Mouse (Mus musculus): ENCODE measurements around the gene 4930544D05Rik. TPM values are rescaled to one million over a fixed set of nuclear protein-coding genes. Genes with fewer than 3 reads are reported as not detected.

The 4930544D05Rik gene
- polyA plus RNA-seq, 1 experiment from 2014 or later = not detected

DNA sequence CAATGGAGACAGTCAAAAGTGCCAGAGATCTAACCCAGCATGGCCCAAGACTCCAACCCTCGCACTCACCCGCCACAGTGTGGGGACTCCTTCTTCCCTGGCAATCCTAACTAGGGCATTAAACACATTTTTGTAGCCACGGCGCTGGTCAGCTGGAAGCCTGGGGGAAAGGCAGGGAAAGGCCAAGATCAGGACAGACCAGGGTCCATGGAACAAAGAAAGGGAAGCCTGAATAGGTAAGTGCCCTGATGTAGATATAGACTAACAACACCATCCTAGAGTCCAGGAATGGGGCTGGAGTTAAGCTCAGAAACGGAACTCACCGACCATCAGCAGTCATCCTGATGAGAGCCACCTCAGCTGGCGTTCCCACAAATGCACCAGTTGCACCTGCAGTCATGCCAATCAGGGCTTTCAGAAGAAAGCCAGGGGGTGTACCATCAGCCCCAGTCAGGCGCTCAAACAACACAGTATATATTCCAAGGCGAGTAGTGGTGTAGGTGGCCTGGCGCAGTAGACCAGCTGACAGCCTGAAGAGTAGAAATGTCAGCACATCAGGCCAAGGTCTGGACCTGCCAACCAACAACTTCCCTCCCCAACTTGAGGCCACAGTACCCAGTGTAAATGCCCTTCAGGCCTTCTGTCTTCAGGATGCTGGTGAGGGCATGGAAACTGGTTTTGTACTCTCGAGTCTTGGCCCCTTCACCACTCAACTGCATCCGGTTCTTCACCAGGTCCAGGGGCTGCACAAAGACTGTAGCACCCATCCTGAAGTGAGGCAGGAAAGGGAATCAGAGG is 30.0 kb downstream of the 4930544D05Rik start:
- Histone ChIP-seq H3K4me1 (peaks cover 40% of the 10 kb centered on the region), H3K4me2 (peak overlapping the region; percentile 88), H3K4me3 (peak overlapping the region; percentile 66), H3K9me3 (no peaks in the 10 kb centered on the region), H3K9ac (peak overlapping the region; percentile 87), H3K27me3 (no peaks in the 10 kb centered on the region), H3K36me3 (peaks cover 37% of the 10 kb centered on the region), H3K27ac (peak overlapping the region; percentile 91)
- ATAC-seq (ENCODE audit: borderline replicate concordance, extremely low read depth, low FRiP score, low TSS enrichment) = no peak
- WGBS = 83% methylated on average over 12 of the region's 12 CpGs

- H3K4me2 ChIP-seq = peak overlapping the region; percentile 88
- H3K9ac ChIP-seq = peak overlapping the region; percentile 87
- peak overlapping the region; percentile 66 for H3K4me3 ChIP-seq
- peak overlapping the region; percentile 91 for H3K27ac ChIP-seq
- no peak for ATAC-seq (ENCODE audit: borderline replicate concordance, extremely low read depth, low FRiP score, low TSS enrichment)
- 16% methylated on average over 3 of the region's 3 CpGs for WGBS
- no peaks in the 10 kb centered on the region for H3K27me3 ChIP-seq
- H3K36me3 ChIP-seq = peaks cover 43% of the 10 kb centered on the region
- H3K4me1 ChIP-seq = peaks cover 46% of the 10 kb centered on the region
- no peaks in the 10 kb centered on the region for H3K9me3 ChIP-seq
Observed at GRCm38 (mm10) chr11:70646259-70646555, 30.6 kb downstream of the 4930544D05Rik start.

DNA sequence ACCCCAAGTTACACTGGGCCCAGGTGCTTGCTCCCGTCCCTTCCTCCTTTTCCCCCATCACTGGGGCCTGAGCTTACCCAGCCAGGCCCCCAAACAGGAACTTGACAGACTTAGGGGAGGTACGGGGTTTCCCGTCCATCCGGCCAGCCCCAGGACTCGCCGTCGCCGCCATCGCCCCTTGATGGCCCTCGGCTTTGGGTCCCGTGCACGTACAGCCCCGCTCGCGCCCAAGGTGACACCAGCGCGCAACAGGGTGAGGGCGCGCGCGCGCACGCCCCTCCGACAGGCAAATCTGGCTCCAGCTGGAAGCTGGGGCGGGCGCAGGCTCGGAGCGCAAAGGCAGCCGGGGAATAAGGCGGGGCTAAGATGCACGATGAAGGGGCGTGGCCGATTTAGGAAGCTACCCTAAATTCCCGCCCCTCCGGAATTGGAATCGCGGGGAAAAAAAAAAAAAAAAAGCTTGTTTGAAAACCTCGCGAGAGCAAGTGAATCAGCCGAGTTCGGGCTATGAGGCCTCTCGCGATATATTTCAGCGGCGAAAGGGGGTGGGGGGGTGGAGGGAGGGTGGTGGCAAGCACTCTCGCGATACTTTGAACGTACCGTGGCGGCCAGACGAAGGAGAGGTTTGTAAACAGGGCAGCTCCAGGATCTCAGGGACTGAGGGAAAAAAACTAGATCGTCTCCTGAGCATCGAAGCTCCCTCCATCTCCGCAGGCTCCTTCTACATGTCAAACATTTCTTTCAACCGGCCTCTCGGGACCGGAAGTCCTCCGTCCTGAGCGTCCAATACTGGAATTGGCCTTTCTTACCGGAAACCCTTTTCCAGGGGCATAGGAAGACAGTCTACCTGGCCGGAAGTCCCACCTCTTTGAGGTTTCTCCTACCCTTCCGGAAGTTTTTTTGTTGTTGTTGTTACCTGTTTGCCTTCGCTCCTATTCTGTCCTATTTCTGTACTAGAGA is 31.3 kb downstream of the 4930544D05Rik start, which contains the start of the genes Rnf167 and Slc25a11:
Gene Rnf167 (plus strand): TSS at position 545 of the 960 bp plus-strand sequence.
Gene Slc25a11 (minus strand): TSS at position 789 of the 960 bp plus-strand sequence.
- peak; percentile 89 for ATAC-seq (ENCODE audit: borderline replicate concordance, extremely low read depth, low FRiP score, low TSS enrichment)
- peaks cover 50% of the 10 kb centered on the region for H3K36me3 ChIP-seq
- peak within 1 kb of the TSS; percentile 88 for H3K4me2 ChIP-seq
- WGBS = under 1% methylated on average over 63 of the region's 63 CpGs
- H3K27me3 ChIP-seq = no peaks in the 10 kb centered on the region
- H3K27ac ChIP-seq = peak within 1 kb of the TSS; percentile 98
- H3K4me1 ChIP-seq = peaks cover 53% of the 10 kb centered on the region
- H3K9me3 ChIP-seq = no peaks in the 10 kb centered on the region
- H3K9ac ChIP-seq = peak within 1 kb of the TSS; percentile 87
- peak within 1 kb of the TSS; percentile 66 for H3K4me3 ChIP-seq

DNA sequence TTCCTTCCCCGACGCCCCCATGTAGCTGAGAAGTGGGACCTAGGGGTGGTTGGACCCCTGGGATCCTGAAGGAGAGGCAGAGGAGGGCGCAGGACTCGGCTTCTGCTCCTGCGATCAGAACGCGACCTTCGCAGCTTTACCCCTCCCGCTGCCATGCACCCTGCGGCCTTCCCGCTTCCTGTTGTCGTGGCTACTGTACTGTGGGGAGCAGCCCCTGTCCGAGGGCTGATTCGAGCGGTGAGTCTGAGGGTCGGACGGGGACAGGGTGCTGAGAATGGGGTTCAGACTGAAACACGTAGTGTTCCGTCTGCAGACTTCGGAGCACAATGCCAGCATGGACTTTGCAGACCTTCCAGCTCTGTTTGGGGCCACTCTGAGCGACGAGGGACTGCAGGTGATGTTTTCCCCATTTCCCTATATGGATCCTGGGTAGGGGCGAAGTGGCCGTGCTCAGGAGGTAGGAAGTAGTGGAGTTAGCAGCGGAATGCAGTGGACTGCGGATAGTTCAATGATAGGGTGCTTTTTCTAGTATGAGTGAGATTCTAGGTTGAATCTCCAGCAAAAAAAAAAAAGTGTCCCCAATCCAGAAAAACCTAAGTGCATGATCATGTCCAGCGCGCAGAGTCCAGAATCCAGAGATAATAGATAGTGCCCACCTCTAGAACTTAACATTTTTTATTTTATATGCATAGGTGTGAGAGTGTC is 32.2 kb downstream of the 4930544D05Rik start:
- 1% methylated on average over 28 of the region's 28 CpGs for WGBS
- H3K27ac ChIP-seq = peak overlapping the region; percentile 98
- peak overlapping the region; percentile 66 for H3K4me3 ChIP-seq
- peak; percentile 28; the same call in 1 of the 2 replicates for ATAC-seq (ENCODE audit: borderline replicate concordance, extremely low read depth, low FRiP score, low TSS enrichment)
- no peaks in the 10 kb centered on the region for H3K9me3 ChIP-seq
- peak overlapping the region; percentile 77 for H3K9ac ChIP-seq
- H3K27me3 ChIP-seq = no peaks in the 10 kb centered on the region
- H3K4me2 ChIP-seq = peak overlapping the region; percentile 87
- H3K4me1 ChIP-seq = peaks cover 62% of the 10 kb centered on the region
- H3K36me3 ChIP-seq = peaks cover 59% of the 10 kb centered on the region

- peak overlapping the region; percentile 87 for H3K4me2 ChIP-seq
- H3K27ac ChIP-seq = peak overlapping the region; percentile 98
- WGBS = 73% methylated on average over 4 of the region's 4 CpGs
Observed at GRCm38 (mm10) chr11:70648512-70648911, 32.9 kb downstream of the 4930544D05Rik start.

DNA sequence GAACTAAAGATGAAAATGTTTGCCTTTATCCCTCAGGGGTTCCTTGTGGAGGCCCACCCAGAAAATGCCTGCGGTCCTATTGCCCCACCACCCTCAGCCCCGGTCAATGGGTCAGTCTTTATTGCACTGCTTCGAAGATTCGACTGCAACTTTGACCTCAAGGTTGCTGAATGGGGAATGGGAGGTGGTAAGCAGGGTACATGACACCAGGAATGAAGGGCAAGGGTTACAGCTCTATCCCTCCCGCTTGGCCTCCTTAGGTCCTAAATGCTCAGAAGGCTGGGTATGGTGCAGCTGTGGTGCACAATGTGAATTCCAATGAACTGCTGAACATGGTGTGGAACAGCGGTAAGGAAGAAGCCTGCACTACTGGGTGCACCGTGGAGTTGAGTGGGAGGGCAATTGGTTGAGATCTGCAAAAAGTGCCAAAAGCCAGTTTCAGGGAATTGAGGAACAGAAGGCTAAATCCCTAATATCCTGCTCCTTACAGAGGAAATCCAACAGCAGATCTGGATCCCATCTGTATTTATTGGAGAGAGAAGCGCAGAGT is 33.6 kb downstream of the 4930544D05Rik start:
- H3K9ac ChIP-seq = peak overlapping the region; percentile 6; the same call in 1 of the 2 replicates
- H3K4me1 ChIP-seq = peaks cover 65% of the 10 kb centered on the region
- no peaks in the 10 kb centered on the region for H3K9me3 ChIP-seq
- H3K4me3 ChIP-seq = peak overlapping the region; percentile 66; the same call in 1 of the 2 replicates
- peak overlapping the region; percentile 87 for H3K4me2 ChIP-seq
- ATAC-seq (ENCODE audit: borderline replicate concordance, extremely low read depth, low FRiP score, low TSS enrichment) = no peak
- WGBS = 75% methylated on average over 8 of the region's 8 CpGs
- H3K36me3 ChIP-seq = peaks cover 54% of the 10 kb centered on the region
- H3K27me3 ChIP-seq = no peaks in the 10 kb centered on the region
- no peak overlapping the region for H3K27ac ChIP-seq

More at GRCm38 (mm10) chr11:70648512-70648911, 32.9 kb downstream of the 4930544D05Rik start:
- H3K4me1 ChIP-seq = peaks cover 65% of the 10 kb centered on the region
- no peaks in the 10 kb centered on the region for H3K9me3 ChIP-seq
- H3K36me3 ChIP-seq = peaks cover 61% of the 10 kb centered on the region
- peak overlapping the region; percentile 77 for H3K9ac ChIP-seq
- no peak for ATAC-seq (ENCODE audit: borderline replicate concordance, extremely low read depth, low FRiP score, low TSS enrichment)
- no peaks in the 10 kb centered on the region for H3K27me3 ChIP-seq
- H3K4me3 ChIP-seq = peak overlapping the region; percentile 66

DNA sequence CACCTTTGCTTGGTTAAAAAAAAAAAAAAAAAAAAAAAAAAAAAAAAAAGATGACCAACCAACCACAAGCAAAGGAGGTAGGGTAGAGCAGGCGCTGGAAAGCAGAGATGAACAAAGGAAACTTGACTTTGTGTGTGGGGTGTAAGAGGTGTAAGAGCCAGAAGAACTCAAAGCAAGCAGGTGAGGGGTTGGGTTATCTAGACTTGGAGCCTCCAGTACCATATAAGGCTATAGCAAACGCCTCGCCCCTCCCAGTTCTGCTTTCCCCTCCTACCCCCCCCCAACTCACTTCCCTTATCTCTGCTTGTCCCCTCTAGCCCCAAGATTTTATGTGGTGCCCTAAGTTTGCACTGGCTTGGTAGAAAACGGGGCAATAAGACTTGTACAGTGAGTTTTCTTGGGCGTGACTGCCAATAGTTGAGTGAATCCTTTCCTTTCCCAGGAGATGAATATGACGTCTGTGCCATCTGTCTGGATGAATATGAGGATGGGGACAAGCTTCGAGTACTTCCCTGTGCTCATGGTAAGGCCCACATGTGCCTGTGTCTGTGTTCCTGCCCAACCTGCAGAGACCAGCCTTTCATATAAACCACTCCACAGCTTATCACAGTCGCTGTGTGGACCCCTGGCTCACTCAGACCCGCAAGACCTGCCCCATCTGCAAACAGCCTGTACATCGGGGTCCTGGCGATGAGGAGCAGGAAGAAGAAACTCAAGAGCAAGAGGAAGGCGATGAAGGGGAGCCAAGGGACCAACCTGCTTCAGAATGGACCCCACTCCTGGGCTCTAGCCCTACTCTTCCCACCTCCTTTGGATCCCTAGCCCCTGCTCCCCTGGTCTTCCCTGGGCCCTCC is 34.9 kb downstream of the 4930544D05Rik start:
- Histone ChIP-seq H3K36me3 (peaks cover 45% of the 10 kb centered on the region), H3K9ac (no peak overlapping the region; the same call in 1 of the 2 replicates)

GRCm38 (mm10) chr11:70651391-70651790 is 35.7 kb downstream of the 4930544D05Rik start:
- peak overlapping the region; percentile 95 for H3K4me2 ChIP-seq
- H3K27me3 ChIP-seq = no peaks in the 10 kb centered on the region
- 0 out of 2 replicates have a peak overlapping the region, but pooled peaks have one; percentile 100 for H3K4me3 ChIP-seq
- 55% methylated on average over 2 of the region's 2 CpGs for WGBS
- no peaks in the 10 kb centered on the region for H3K9me3 ChIP-seq
- ATAC-seq (ENCODE audit: borderline replicate concordance, extremely low read depth, low FRiP score, low TSS enrichment) = no peak
- H3K36me3 ChIP-seq = peaks cover 45% of the 10 kb centered on the region
- no peak overlapping the region; the same call in 1 of the 2 replicates for H3K9ac ChIP-seq
- peaks cover 60% of the 10 kb centered on the region for H3K4me1 ChIP-seq
- no peak overlapping the region for H3K27ac ChIP-seq

More for the DNA sequence above, 34.9 kb downstream of the 4930544D05Rik start:
- WGBS = 66% methylated on average over 12 of the region's 12 CpGs
- no peaks in the 10 kb centered on the region for H3K27me3 ChIP-seq
- peak overlapping the region; percentile 95; the same call in 1 of the 2 replicates for H3K4me2 ChIP-seq
- H3K27ac ChIP-seq = peak overlapping the region; percentile 45; the same call in 1 of the 2 replicates
- no peak overlapping the region for H3K4me3 ChIP-seq
- no peaks in the 10 kb centered on the region for H3K9me3 ChIP-seq
- H3K4me1 ChIP-seq = peaks cover 58% of the 10 kb centered on the region
- no peak for ATAC-seq (ENCODE audit: borderline replicate concordance, extremely low read depth, low FRiP score, low TSS enrichment)

GRCm38 (mm10) chr11:70652029-70652883 is 36.6 kb downstream of the 4930544D05Rik start:
- Histone ChIP-seq H3K4me1 (peaks cover 69% of the 10 kb centered on the region), H3K9ac (peak overlapping the region; percentile 100), H3K36me3 (peaks cover 45% of the 10 kb centered on the region), H3K27me3 (no peaks in the 10 kb centered on the region), H3K27ac (0 out of 2 replicates have a peak overlapping the region, but pooled peaks have one; percentile 99), H3K9me3 (no peaks in the 10 kb centered on the region), H3K4me3 (peak overlapping the region; percentile 100), H3K4me2 (peak overlapping the region; percentile 95)
- WGBS = 45% methylated on average over 12 of the region's 12 CpGs
- ATAC-seq (ENCODE audit: borderline replicate concordance, extremely low read depth, low FRiP score, low TSS enrichment) = no peak
